Mouse (Mus musculus): ENCODE data around the gene Galnt17. TPM values are rescaled to one million over a fixed set of nuclear protein-coding genes. Genes with fewer than 3 reads are reported as not detected.

Galnt17 gene
- total and polyA plus RNA-seq, 2 experiments from 2014 or later: 4.8 to 16.7 TPM

DNA sequence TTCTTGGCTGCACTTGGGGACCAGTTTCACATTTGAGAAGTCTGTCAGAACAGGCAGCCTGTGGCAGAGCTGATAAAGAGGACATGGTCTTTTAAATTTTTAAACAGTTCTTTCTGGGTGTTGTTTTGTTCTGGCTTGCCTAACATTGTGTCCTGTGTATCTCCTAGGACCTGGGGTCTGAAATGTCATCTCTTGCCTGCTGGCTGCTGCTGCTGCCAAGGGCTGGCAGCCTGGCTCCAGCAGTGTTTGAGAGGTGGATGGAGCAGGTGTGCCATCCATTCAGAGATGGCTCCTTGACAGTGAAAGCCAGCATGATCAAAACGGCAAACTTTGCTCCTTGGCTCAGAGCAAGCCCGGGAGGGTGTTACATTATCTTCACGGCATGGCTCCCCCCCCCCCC lies 393.7 kb downstream of the Galnt17 start:
- no peaks in the 10 kb centered on the region for H3K4me1 ChIP-seq (ENCODE audit: insufficient read depth, low read length)
- H3K4me3 ChIP-seq (ENCODE audit: low read depth, low read length): no peak overlapping the region
- H3K27ac ChIP-seq (ENCODE audit: low read depth, low read length): no peak overlapping the region
- ATAC-seq (ENCODE audit: low FRiP score) (no peak), DNase-seq (ENCODE audit: low spot score) (peak; percentile 11)
- 74% methylated on average over 3 of the region's 3 CpGs for WGBS
- H3K9me3 ChIP-seq (ENCODE audit: low read length): no peaks in the 10 kb centered on the region
- no peaks in the 10 kb centered on the region for H3K36me3 ChIP-seq (ENCODE audit: insufficient read depth, low read length)
- H3K27me3 ChIP-seq (ENCODE audit: insufficient read depth, low read length): no peaks in the 10 kb centered on the region
- H3K9ac ChIP-seq (replicated peaks; ENCODE audit: low read length, poor library complexity, severe bottlenecking): no peak overlapping the region
- no peak for TF ChIP-seq CTCF (IDR thresholded peaks at IDR 0.05)
- no peak overlapping the region for H3K4me2 ChIP-seq (ENCODE audit: low read depth, low read length, poor library complexity, severe bottlenecking)

DNA sequence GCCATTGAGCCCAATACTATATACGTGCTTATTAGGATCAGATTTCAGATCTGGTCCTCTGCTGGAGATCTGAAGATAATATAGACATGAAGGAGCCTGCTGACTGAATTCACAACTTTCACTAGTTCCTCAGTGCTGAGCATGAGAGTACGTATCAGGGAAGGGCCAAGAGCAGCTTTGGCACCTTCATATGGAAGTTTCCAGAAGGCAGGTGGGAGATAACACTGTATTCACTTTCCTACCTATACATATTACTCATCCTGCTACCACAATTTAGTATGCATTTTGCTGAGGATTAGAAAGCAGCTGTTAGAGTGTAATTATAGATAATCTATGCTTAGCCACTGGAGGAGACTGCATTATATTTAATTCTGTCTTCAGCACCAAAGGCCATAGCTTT lies 396.7 kb downstream of the Galnt17 start:
- DNase-seq (ENCODE audit: low spot score) (no peak), ATAC-seq (ENCODE audit: low FRiP score) (no peak)
- Histone ChIP-seq H3K4me1 (ENCODE audit: insufficient read depth, low read length) (no peaks in the 10 kb centered on the region), H3K9me3 (ENCODE audit: low read length) (no peaks in the 10 kb centered on the region), H3K27ac (ENCODE audit: low read depth, low read length) (no peak overlapping the region), H3K9ac (replicated peaks; ENCODE audit: low read length, poor library complexity, severe bottlenecking) (no peak overlapping the region), H3K27me3 (ENCODE audit: insufficient read depth, low read length) (no peaks in the 10 kb centered on the region), H3K4me3 (ENCODE audit: low read depth, low read length) (no peak overlapping the region), H3K36me3 (ENCODE audit: insufficient read depth, low read length) (no peaks in the 10 kb centered on the region), H3K4me2 (ENCODE audit: low read depth, low read length, poor library complexity, severe bottlenecking) (no peak overlapping the region)
- 75% methylated on average over 2 of the region's 2 CpGs for WGBS
- no peak for TF ChIP-seq CTCF (IDR thresholded peaks at IDR 0.05)

- 85% methylated on average over 3 of the region's 3 CpGs for WGBS
- H3K4me1 ChIP-seq (ENCODE audit: insufficient read depth, low read length): no peaks in the 10 kb centered on the region
- ATAC-seq (ENCODE audit: low FRiP score) (no peak), DNase-seq (ENCODE audit: low spot score) (no peak)
- H3K27me3 ChIP-seq (ENCODE audit: insufficient read depth, low read length): no peaks in the 10 kb centered on the region
- no peak overlapping the region for H3K4me2 ChIP-seq (ENCODE audit: low read depth, low read length, poor library complexity, severe bottlenecking)
- H3K27ac ChIP-seq (ENCODE audit: low read depth, low read length): no peak overlapping the region
- no peak overlapping the region for H3K9ac ChIP-seq (replicated peaks; ENCODE audit: low read length, poor library complexity, severe bottlenecking)
- no peaks in the 10 kb centered on the region for H3K36me3 ChIP-seq (ENCODE audit: insufficient read depth, low read length)
- H3K4me3 ChIP-seq (ENCODE audit: low read depth, low read length): no peak overlapping the region
- no peaks in the 10 kb centered on the region for H3K9me3 ChIP-seq (ENCODE audit: low read length)
- no peak for TF ChIP-seq CTCF (IDR thresholded peaks at IDR 0.05)
Observed at GRCm38 (mm10) chr5:130901736-130902135, 406.6 kb downstream of the Galnt17 start.

DNA sequence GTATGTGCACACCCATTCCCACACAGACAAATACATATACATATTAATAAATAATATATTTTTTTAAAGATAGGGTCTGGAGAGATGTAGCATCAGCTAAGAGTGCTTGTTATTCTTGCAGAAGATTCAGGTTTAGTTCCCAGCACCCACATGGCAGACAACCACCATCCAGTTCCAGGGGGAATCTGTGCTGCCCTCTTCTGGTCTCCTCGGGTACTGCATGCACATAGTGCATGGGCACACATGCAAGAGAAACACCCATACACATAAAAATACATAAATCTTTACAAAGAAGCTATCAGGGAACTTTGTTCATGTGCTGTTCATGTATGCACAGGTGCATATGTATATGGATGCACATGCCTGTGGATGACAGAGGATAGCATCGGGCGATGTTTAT lies 412.3 kb downstream of the Galnt17 start:
- H3K4me3 ChIP-seq (ENCODE audit: low read depth, low read length): no peak overlapping the region
- H3K9ac ChIP-seq (replicated peaks; ENCODE audit: low read length, poor library complexity, severe bottlenecking): no peak overlapping the region
- peak; percentile 49 for TF ChIP-seq CTCF (IDR thresholded peaks at IDR 0.05)
- H3K4me2 ChIP-seq (ENCODE audit: low read depth, low read length, poor library complexity, severe bottlenecking): no peak overlapping the region
- H3K4me1 ChIP-seq (ENCODE audit: insufficient read depth, low read length): no peaks in the 10 kb centered on the region
- H3K27me3 ChIP-seq (ENCODE audit: insufficient read depth, low read length): no peaks in the 10 kb centered on the region
- DNase-seq (ENCODE audit: low spot score) (no peak), ATAC-seq (ENCODE audit: low FRiP score) (no peak)
- H3K9me3 ChIP-seq (ENCODE audit: low read length): no peaks in the 10 kb centered on the region
- H3K36me3 ChIP-seq (ENCODE audit: insufficient read depth, low read length): no peaks in the 10 kb centered on the region
- H3K27ac ChIP-seq (ENCODE audit: low read depth, low read length): no peak overlapping the region
- WGBS: 96% methylated on average over 3 of the region's 3 CpGs

GRCm38 (mm10) chr5:130891735-130892134 lies 416.6 kb downstream of the Galnt17 start:
- no peak overlapping the region for H3K4me2 ChIP-seq (ENCODE audit: low read depth, low read length, poor library complexity, severe bottlenecking)
- 82% methylated on average over 5 of the region's 5 CpGs for WGBS
- H3K36me3 ChIP-seq (ENCODE audit: insufficient read depth, low read length): no peaks in the 10 kb centered on the region
- no peak overlapping the region for H3K9ac ChIP-seq (replicated peaks; ENCODE audit: low read length, poor library complexity, severe bottlenecking)
- DNase-seq (ENCODE audit: low spot score) (peak; percentile 54), ATAC-seq (ENCODE audit: low FRiP score) (no peak)
- H3K27me3 ChIP-seq (ENCODE audit: insufficient read depth, low read length): no peaks in the 10 kb centered on the region
- no peaks in the 10 kb centered on the region for H3K9me3 ChIP-seq (ENCODE audit: low read length)
- H3K4me1 ChIP-seq (ENCODE audit: insufficient read depth, low read length): no peaks in the 10 kb centered on the region
- no peak overlapping the region for H3K4me3 ChIP-seq (ENCODE audit: low read depth, low read length)
- no peak for TF ChIP-seq CTCF (IDR thresholded peaks at IDR 0.05)
- H3K27ac ChIP-seq (ENCODE audit: low read depth, low read length): no peak overlapping the region

GRCm38 (mm10) chr5:130880331-130880730 lies 428.0 kb downstream of the Galnt17 start:
- TF ChIP-seq CTCF (IDR thresholded peaks at IDR 0.05): no peak
- Histone ChIP-seq H3K4me1 (ENCODE audit: insufficient read depth, low read length) (no peaks in the 10 kb centered on the region), H3K4me3 (ENCODE audit: low read depth, low read length) (no peak overlapping the region), H3K36me3 (ENCODE audit: insufficient read depth, low read length) (no peaks in the 10 kb centered on the region), H3K27me3 (ENCODE audit: insufficient read depth, low read length) (no peaks in the 10 kb centered on the region), H3K4me2 (ENCODE audit: low read depth, low read length, poor library complexity, severe bottlenecking) (no peak overlapping the region), H3K27ac (ENCODE audit: low read depth, low read length) (no peak overlapping the region), H3K9ac (replicated peaks; ENCODE audit: low read length, poor library complexity, severe bottlenecking) (no peak overlapping the region), H3K9me3 (ENCODE audit: low read length) (no peaks in the 10 kb centered on the region)
- no peak for ATAC-seq (ENCODE audit: low FRiP score)
- DNase-seq (ENCODE audit: low spot score): peak; percentile 17
- 76% methylated on average over 5 of the region's 5 CpGs for WGBS
